Mouse (Mus musculus): ENCODE results near the gene Cdc42bpb.

GRCm38 (mm10) chr12:111343956-111344355 is 33.6 kb downstream of the Cdc42bpb start:
- TF ChIP-seq CTCF (IDR thresholded peaks at IDR 0.05; ENCODE audit: low read depth, low read length) (no peak), POLR2A (IDR thresholded peaks at IDR 0.05; ENCODE audit: extremely low read depth, insufficient read depth, low read length) (no peak)

All from liver, adult 2 months (tissue).